Mouse (Mus musculus): ENCODE measurements around the gene Arl6ip5.

GRCm38 (mm10) chr6:97267132-97267531, 56.6 kb downstream of the Arl6ip5 start:
- TF ChIP-seq POLR2A (IDR thresholded peaks at IDR 0.05; ENCODE audit: borderline replicate concordance, extremely low read depth, insufficient read depth, insufficient read length, poor library complexity, severe bottlenecking) (no peak), CTCF (IDR thresholded peaks at IDR 0.05; ENCODE audit: borderline replicate concordance, extremely low read depth, insufficient read depth, insufficient read length) (no peak)

All from brain, embryonic 14.5 days (tissue).